Mouse (Mus musculus) thymus, adult 2 months (tissue): ENCODE data around the gene Grm4.
A peak's percentile ranks its signal among the peaks of the same experiment; 100 is the strongest.

ENCODE experiments used
- CTCF ChIP-seq: fragments of 200-500 bp; IDR thresholded peaks from 2 replicates; pipeline ENCODE4 v1.5.1; 2012; ENCODE audit warnings: mild to moderate bottlenecking, control low read depth, low read length, moderate library complexity, borderline replicate concordance; ENCODE audit not compliant: control insufficient read depth, poor library complexity, insufficient read depth; ENCODE audit errors: extremely low read depth
- POLR2A ChIP-seq: fragments of 200-500 bp; IDR thresholded peaks from 2 replicates; pipeline ENCODE4 v1.6.1; 2012; ENCODE audit warnings: mild to moderate bottlenecking, low read length, control low read depth, moderate library complexity; ENCODE audit not compliant: control insufficient read depth, poor library complexity, insufficient read depth; ENCODE audit errors: extremely low read depth

- TF ChIP-seq POLR2A = no peak
- peak; percentile 99 for TF ChIP-seq CTCF
Observed at GRCm38 (mm10) chr17:27534718-27535117, 13.5 kb upstream of the Grm4 start.
